Mouse (Mus musculus) thymus, adult 2 months (tissue): ENCODE results near the gene Ift122. TPM values are rescaled to one million over a fixed set of nuclear protein-coding genes. Genes with fewer than 3 reads are reported as not detected.

Experiments used
- DNase-seq: peaks from one replicate; pipeline ENCODE4 v3.0.0; 2021
- H3K27ac ChIP-seq: fragments of 200-500 bp; 2 replicates; pipeline ENCODE4 v1.5.1; 2012; ENCODE audit warnings: low read length, control low read depth; ENCODE audit not compliant: control insufficient read depth, insufficient read depth
- H3K27me3 ChIP-seq: fragments of 200-500 bp; 2 replicates; pipeline ENCODE4 v1.6.1; 2012; ENCODE audit warnings: mild to moderate bottlenecking, low read length, moderate library complexity, mixed read lengths; ENCODE audit not compliant: control insufficient read depth, insufficient read depth
- H3K36me3 ChIP-seq: fragments of 200-500 bp; 2 replicates; pipeline ENCODE4 v1.6.1; 2012; ENCODE audit warnings: mild to moderate bottlenecking, low read length, moderate library complexity; ENCODE audit not compliant: control insufficient read depth, insufficient read depth
- H3K4me1 ChIP-seq: fragments of 200-500 bp; replicated peaks from 2 replicates; pipeline ENCODE4 v1.6.1; 2012; ENCODE audit warnings: low read length; ENCODE audit not compliant: control insufficient read depth, insufficient read depth
- H3K4me3 ChIP-seq: fragments of 200-500 bp; 2 replicates; pipeline ENCODE4 v1.5.1; 2012; ENCODE audit warnings: mild to moderate bottlenecking, low read length, control low read depth, moderate library complexity; ENCODE audit not compliant: control insufficient read depth, insufficient read depth
- CTCF ChIP-seq: fragments of 200-500 bp; IDR thresholded peaks from 2 replicates; pipeline ENCODE4 v1.5.1; 2012; ENCODE audit warnings: mild to moderate bottlenecking, control low read depth, low read length, moderate library complexity, borderline replicate concordance; ENCODE audit not compliant: control insufficient read depth, poor library complexity, insufficient read depth; ENCODE audit errors: extremely low read depth
- POLR2A ChIP-seq: fragments of 200-500 bp; IDR thresholded peaks from 2 replicates; pipeline ENCODE4 v1.6.1; 2012; ENCODE audit warnings: mild to moderate bottlenecking, low read length, control low read depth, moderate library complexity; ENCODE audit not compliant: control insufficient read depth, poor library complexity, insufficient read depth; ENCODE audit errors: extremely low read depth
- WGBS: fragments of 180-500 bp; shearing (Covaris S2); methylation state at CpG from one replicate; pipeline ENCODE4 v1.1.7; 2018; 5-methylcytosine and 5-hydroxymethylcytosine counted together
- polyA plus RNA-seq: library from polyadenylated mRNA; depleted of rRNA; stranded (reverse); fragments of >200 nt; gene quantifications from 2 replicates; pipeline ENCODE4 v1.2.3, GENCODE M21; 2012; rRNA removed

The Ift122 gene
- polyA plus RNA-seq: 7.6 and 8.8 TPM in 2 replicates

DNA sequence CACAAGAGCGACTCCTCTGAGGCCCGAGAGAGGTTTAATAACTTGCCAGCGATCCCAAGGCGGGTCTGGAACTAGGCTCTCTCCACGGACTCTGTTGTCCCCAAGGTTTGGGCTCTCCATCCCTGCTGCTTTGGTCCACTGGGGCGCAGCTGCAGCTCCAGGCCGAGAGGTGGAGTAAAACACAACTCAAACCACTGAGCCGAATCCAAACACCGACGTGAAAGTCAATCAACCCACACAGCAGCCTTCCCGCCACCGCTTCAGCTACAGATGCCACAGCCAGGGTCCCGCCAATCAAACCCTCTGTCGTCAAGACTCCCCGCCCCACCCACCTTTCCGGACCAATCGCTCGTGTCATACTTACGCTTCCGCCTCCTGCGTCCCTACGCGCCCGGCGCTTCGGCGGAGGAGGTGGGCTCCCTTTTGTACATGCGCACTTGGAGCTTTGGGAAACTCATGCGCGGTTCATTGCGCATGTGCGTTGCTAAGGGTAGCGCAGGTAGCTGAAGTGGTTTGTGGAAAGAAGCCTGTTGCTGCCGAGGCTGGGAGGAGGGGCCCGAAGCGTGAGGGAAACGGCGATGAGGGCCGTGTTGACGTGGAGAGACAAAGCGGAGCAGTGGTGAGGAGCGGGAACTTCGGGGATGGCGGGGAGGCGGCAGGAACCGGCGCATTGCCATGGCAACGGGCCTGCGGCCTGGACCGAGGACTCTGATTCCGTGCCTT, at the start of gene Ift122, which contains the start of gene Mbd4:
TSS of gene Ift122 (plus strand) at position 380 of the 723 bp plus-strand sequence.
TSS of gene Mbd4 (minus strand) at position 281 of the 723 bp plus-strand sequence.
- H3K27me3 ChIP-seq: no peaks in the 10 kb centered on the region
- no peaks in the 10 kb centered on the region for H3K36me3 ChIP-seq
- TF ChIP-seq POLR2A: peak; percentile 73
- TF ChIP-seq CTCF: peak; percentile 65
- under 1% methylated on average over 51 of the region's 51 CpGs for WGBS
- peak within 1 kb of the TSS; percentile 73 for H3K27ac ChIP-seq
- peak within 1 kb of the TSS; percentile 59 for H3K4me3 ChIP-seq
- peak; percentile 98 for DNase-seq
- H3K4me1 ChIP-seq: peaks cover 8% of the 10 kb centered on the region

DNA sequence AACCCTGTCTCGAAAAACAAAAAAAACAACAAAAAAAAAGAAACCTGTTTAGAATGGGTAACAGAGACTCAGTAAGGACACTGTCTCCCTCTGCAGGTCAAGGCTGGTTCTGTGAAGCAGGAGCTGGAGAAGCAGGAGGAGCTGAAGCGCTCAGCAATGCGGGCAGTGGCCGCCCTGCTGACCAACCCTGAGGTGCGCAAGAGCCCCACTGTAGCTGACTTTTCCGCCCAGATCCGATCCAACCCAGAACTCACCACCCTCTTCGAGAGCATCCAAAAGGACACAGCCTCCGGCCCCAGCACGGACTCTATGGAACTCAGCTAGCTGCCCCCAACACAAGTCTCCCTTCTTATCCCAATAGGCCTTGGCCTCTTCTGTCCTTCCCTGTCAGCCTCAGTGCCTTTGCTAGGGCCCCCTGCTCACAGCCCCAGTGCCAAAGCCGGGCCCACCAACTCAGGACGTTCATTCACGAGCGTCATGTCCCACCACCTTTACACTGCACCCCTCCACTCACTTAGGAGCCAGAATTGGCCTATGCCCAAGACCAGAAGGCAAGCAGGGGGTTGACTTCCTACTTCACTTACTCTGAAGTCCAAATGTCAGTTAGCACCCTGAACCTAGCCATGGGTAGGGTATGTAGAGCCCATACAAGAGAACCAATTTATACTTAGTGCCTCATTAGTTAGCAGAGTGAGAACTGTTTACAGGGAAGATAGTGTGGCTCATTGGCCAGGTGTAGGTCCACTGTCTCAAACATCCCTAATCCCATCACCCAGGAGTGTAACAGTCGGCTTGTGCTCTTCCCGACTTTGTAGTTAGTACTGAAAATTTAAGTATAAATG, 49.5 kb upstream of the Ift122 start:
- WGBS: 76% methylated on average over 16 of the region's 16 CpGs
- H3K4me3 ChIP-seq: no peak overlapping the region
- peak; percentile 34; the same call in 1 of the 2 replicates for TF ChIP-seq CTCF
- TF ChIP-seq POLR2A: no peak
- H3K36me3 ChIP-seq: peaks cover 37% of the 10 kb centered on the region
- H3K27ac ChIP-seq: no peak overlapping the region
- DNase-seq: peak; percentile 58
- H3K4me1 ChIP-seq: peaks cover 10% of the 10 kb centered on the region
- H3K27me3 ChIP-seq: no peaks in the 10 kb centered on the region

DNA sequence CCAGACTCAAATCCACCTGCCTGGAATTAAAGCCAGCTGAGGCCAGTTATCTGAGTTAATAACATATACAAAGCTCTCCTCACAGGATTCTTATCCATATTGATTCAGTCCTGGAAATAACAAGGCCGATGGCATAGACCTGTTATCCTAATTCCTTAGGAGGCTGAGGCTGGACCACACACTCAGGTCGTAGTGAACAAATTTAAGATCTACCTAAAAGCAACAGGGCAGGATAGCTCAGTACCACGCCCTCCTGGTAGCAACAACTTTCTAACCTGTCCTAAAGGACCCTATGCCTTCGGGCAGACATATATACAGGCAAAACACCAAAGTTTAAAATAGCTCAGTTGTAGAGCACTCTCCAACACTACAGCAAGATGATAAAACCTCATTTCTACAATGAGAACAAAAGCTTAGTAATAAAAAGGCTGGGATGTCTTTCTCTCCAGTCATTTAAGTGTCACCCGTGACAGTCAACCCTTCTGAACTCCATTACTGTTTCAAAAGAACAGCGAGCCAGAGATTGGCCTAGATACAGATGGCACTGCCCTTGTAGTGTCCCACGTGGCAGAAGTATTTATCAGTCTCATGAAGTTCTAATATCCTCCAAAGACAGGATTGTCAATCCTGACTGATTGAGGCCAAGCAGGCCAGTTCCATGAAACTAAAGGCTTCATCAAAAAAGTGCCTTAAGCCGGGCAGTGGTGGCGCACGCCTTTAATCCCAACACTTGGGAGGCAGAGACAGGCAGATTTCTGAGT, 48.7 kb upstream of the Ift122 start:
- Histone ChIP-seq H3K36me3 (peaks cover 37% of the 10 kb centered on the region), H3K27ac (no peak overlapping the region), H3K27me3 (no peaks in the 10 kb centered on the region), H3K4me1 (peaks cover 10% of the 10 kb centered on the region), H3K4me3 (no peak overlapping the region)
- no peak for TF ChIP-seq POLR2A
- TF ChIP-seq CTCF: no peak
- no peak for DNase-seq
- WGBS: 89% methylated on average over 10 of the region's 10 CpGs

DNA sequence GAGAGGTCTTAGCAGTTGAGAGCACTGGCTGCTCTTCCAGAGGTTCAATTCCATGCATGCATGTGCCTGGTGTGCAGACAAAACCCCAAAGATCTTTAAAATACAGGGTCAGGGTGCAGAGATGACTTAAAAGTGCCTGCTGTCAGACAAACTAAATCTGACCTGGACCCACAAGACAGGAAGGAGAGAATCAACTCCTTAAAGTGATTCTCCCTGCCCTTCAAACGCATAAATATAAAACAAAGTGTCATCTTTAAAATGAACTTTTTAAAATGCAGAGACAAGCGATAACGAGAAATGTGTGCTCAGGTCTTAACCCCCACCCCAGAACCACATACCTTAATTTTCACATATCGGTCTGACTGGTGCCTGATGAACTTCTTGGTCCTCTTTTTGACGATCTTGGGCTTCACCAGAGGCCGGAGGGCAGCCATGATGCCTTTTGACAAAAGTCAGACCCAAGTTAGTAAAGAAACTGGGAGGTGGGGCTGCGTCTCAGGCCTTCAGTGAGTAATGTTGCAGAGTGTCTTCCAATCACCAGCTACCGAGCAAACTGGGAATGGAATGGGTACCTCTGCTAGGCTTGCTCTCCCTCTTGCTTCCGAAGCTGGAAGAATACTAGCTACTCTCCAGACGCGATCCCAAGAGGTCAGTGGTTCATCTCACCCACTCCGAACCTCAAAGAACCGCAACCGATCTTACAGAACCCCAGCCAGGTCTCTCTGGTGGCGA, 45.6 kb upstream of the Ift122 start:
- DNase-seq: no peak
- Histone ChIP-seq H3K4me3 (peak overlapping the region; percentile 76), H3K36me3 (peaks cover 32% of the 10 kb centered on the region), H3K27ac (no peak overlapping the region), H3K27me3 (no peaks in the 10 kb centered on the region), H3K4me1 (peaks cover 10% of the 10 kb centered on the region)
- WGBS: 3% methylated on average over 15 of the region's 15 CpGs
- TF ChIP-seq POLR2A (no peak), CTCF (no peak)

DNA sequence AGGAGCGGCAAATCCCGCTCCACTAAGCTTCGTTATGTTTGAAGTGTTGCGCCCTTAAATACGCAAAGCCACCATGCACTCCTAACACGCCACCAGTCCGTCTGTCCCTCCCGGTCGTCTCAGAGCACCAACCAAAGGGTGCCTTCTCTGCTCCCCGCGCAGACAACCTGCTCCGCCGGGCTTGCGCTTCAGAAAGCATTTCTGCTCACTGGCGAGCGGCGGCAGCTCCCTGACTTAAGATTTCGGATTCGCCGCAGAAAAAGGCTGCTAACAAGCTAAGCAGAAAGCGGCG, 45.1 kb upstream of the Ift122 start:
- WGBS: under 1% methylated on average over 22 of the region's 22 CpGs
- DNase-seq: no peak
- Histone ChIP-seq H3K27me3 (no peaks in the 10 kb centered on the region), H3K4me3 (peak overlapping the region; percentile 76), H3K4me1 (peaks cover 10% of the 10 kb centered on the region), H3K27ac (no peak overlapping the region), H3K36me3 (peaks cover 32% of the 10 kb centered on the region)
- TF ChIP-seq POLR2A (no peak), CTCF (no peak)
